Mouse (Mus musculus): ENCODE results near the gene Dlg2.

The Dlg2 gene

DNA sequence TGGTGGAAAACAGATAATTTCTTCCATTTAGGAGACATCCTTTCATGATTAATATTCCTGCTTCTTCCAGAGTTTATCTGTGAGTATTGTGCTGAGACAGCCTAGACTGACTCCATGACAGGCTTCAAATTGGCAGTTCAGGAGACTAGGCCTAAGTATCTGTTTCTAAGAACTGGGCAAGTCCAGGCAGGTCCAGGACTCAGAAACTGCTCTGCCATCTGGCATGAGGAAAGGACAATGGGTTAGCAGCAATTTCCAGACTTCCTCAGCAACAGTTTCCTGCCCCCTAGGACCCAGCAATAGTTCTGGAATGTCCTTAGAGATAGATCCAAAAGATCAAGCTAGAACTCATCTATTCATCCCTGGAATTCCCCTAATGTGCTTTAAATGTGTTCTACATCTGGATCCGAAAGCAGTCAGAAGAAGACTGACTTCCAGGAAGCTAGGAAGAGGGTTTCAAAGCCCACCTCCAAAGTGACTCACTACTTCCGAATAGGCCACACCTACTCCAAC is 64.4 kb downstream of the Dlg2 start:
- no peak for DNase-seq

DNA sequence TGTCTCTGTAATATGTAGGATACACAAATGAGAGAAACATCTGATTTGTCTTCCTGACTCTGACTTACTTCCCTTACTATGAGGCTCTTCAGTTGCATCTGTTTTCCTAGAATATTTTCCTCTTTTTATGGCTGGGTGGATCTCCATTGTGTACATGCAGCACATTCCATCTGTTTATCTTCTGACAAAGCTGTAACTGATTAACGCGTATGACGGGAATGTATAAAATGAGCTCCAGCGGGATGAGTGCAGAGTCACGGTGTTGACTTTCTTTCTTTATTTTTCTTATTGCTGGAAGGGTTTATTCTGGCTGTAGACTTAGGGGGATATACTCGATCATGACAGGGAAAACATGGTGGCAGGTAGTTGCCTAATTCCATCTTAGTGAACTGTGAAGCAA is 76.9 kb downstream of the Dlg2 start:
- DNase-seq, result no peak

DNA sequence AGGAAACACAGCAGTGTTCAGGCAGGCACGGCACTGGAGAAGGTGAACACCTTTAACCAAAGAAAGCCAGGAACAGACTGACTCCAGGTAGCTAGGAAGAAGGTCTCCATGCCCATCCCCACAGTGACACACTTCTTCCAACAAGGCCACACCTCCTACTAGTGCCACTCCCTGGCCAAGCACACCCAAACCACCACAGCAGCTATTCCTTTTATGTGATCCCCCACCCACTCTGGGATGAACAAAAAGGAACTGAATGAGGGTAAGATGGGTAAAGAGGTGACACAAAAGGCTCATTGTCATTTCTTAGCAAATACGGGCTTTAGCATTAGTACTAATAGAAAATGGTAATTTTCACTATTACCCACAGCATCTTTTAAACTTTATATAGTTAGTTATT is 77.9 kb downstream of the Dlg2 start:
- no peak for DNase-seq

DNA sequence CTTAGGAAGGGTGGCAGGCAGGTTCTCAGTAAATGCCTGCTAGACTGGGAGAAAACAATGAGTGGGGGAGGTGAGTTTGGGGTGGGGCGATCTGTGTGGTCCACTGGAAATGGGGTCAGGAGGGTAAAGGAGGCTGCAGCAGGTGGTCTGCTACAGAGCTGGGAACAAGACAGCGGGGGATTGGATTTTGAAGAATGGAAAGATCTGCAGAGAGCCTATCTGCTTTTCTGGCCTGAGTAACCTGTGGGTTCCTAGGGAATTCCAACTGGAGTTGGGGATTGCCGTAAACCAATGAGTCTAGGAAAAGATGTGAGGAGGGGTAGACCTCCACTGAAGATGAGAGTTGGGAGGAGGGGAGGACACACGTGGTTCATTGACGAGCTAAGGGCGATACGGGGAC is 92.7 kb downstream of the Dlg2 start:
- no peak for DNase-seq

DNA sequence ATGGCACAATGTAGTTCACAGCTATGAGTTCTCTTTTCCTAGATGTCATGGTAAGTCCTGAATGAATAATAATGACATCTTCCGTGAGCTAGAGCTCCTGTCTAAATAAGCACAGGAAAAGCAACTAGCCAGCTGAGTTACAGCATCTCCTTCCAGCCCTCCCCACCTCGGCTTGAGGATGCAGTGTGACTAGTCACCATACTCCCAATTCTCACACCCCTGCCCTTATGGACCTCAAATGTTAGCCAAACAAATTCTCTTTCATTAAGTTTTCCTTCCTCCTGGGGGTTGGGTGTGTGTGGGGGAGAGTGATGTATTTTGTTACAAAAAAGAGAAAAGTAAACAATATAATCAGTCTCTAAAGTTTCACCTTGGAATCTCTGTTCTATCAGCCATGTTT is 111.3 kb downstream of the Dlg2 start:
- DNase-seq, result no peak

DNA sequence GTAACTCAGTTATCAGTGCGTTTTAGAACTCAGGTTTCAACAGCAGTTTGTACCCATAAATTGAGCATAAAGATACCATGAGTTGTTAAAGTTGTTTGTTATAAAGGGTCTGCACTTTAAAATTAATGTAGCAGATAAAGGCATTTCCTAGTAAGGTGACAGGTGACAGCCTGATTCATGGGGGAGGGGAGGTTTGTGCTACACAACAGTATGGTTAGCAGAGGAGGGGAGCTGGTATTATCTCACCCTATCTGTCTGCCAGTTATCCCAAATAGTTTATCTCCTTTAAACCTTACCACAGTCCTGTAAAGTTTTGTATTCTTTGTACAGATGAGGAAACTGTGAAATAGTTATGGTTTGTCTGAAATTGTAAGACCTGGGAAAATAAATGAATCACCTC is 111.8 kb downstream of the Dlg2 start:
- no peak for DNase-seq

DNA sequence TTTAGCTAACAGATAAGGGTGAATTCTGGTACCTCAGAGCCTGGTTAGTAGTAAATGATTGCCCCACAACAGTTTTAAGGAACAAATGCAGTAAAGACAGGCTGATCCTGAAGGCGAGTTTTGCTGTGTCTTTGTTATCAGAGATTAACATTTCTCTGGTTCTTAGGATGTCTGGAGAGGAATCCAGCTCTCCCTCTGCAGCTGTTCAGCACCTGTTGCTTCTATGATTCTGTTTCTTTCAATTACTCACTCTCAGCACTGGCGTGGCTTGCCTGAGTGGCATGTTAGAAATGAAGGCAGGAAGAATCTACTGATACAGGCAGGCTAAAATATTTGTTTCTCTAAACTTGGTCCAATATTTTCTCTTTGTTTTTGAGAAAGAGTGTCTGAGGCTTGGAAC is 133.3 kb downstream of the Dlg2 start:
- DNase-seq, result no peak

DNA sequence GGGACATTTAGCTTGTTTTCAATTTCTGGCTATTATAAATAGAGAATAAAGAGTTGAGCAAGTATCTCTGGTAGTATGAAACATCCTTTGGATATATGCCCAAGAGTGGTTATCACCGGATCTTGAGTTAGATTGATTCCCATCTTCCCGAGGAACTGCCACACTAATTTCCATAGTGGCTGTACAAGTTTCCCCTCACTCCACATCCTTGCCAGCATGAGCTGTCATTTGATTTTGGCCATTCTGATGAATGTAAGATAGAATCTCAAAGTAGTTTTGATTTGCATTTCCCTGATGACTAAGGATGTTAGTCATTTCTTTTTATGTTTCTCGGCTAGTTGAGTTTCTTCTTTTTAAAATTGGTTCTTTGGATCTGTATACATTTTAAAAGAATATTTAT is 154.1 kb downstream of the Dlg2 start:
- no peak for DNase-seq

DNA sequence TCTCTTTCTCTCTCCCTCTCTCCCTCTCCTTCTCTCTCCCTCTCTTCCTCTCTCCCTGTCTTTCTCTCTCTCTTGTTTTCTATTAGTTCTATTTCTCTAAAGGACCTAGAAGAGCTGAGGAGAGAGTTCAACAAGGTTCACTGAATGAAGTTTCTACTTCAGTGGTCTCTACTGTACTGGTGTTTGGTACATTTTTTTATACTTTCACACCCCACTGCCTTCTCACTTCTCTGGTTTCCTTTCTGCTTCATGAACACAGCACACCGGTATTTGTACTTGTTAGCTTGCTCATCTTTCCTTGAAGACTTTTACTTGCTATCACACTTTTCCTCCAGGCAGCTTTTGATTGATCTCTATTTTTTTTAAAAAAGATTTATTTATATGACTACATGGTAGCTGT is 173.0 kb downstream of the Dlg2 start:
- DNase-seq, result no peak

DNA sequence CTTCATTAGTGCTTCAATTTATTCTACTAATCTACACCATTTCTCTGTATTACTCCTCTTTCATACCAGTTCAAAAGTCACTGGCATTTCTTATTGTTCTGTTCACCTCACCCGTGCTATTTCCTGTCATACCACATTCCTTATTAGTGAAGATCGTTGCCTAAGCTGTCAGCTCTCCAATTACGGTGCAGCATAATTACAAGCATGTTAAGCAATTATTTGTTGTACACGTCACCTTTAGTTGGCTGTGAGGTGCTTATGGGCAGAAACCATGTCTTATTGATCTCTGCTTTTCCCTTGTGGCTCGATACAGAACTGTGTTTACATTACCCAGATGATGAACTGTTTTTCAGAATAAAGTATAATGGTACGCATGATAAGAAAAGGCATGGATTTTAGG is 174.7 kb downstream of the Dlg2 start:
- DNase-seq, result no peak

DNA sequence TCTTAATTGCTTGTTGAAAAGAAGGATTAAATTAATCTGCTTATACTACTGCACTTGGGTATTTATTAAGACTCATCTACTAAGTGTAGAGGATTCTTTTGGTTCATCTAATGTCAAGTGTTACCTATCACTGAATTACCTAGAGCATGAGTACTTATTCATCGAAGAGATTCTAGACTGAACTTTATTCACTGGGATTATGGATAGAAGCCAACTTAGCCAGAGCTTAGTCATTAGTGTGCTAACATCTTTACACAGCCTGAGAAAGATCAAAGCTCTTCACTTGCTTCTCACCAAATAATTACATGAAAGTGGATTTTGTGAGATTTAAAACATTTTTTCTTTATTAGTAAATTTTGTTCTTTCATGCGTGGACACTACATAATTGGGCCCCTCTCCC is 175.1 kb downstream of the Dlg2 start:
- no peak for DNase-seq

DNA sequence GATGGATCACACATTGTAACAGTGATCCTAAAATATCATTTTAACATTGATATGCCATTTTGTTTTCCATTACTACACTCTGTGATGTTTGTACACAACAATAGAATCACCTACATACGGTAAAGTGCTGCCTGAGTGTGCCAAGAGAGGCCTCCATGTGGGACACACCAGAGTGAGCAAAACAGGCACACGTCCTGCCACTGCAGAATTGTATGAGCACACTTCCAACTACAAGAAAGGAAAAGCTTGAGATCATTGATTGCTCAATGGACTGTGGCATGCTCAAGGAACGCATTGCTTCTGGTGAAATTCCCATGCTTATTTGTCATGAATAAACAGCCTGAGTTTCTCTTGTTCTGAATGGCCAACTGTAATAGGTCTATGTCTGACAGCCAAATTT is 182.1 kb downstream of the Dlg2 start:
- DNase-seq, result no peak

DNA sequence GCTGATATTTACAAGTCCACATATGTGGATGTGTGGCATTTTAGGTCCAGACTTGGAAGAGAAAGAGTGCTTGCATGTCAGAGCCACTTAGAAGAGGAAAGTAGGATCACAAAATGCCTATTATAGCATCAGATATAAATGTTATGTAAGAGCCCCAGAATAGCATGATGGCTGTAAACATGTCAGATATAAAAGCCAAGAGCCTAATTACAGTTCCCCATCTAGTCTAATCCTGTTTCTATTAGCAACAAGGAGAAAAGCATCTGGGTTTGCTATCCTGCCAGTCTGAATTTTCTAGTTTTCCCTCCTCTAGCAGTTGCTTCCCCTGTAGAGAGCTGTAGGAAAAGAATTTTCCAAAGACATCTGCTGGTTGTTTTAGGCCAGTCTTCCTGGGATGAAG is 217.6 kb downstream of the Dlg2 start:
- DNase-seq, result peak in 1 of 2 experiments; percentile 4

DNA sequence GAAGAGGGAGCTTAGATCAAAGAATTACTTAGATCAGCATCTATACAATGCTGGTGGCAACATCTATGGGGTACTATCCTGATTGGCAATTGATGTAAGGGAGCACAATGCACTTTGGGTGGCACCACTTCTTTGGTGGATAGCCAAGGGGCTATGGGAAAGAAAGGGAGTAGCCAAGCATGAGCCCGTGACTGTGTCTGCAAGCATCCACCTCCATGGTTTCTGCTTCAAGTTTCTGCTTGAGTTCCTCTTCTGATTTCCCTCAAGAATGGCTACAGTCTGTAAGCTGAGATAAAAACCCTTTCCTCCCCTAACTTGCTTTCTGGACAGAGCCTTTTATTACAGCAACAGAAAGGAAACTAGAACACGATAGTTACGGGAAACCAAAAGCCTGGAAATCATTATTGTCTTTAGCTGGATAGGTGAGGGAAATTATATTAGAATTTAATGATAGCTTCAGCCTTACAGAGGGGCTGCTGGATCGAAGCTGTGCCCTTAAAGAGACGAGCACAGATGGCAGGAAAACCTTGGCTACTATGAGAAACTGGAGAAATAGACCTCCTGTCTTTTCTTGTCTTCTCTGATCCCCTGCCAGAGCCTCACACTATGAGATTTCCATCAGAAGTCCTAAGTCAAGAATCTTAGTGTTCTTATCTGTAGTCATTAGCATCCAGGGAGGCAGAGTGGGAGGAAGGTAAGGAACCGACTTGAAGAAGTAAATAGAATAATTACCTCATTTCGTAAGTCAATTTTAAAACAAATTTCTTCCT is 219.9 kb downstream of the Dlg2 start:
- DNase-seq, result no peak

DNA sequence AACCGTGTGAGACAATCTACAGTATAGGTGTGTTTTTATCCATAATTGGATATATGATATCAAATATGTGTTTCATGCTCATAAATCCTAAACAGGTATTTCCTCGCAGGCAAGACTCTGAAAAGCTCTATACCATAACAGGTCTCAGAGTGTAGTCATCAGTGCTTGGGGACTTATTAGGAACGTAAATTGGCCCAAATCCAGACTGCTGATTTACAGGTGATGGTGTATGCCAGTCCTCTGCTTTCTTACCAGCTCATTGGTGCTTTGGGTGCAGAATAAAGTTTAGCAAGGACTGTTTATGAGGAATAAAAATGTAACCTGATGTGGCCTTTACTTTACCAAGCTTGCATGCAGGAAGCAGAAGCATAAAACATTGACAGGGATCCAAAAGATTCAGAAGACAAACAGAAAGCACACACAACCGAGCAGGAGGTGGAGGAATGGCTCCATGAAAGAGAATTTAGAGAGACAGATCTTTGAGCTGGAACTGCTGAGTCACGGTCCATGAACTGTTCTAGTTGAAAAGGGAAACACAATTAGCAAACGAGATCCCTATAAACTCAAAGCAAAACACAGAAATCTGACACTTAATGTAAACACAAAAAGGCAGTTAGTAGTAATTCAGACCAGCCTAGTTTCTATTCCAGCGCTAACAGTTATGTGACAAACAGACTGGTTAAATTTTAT is 226.8 kb downstream of the Dlg2 start:
- DNase-seq, result no peak

DNA sequence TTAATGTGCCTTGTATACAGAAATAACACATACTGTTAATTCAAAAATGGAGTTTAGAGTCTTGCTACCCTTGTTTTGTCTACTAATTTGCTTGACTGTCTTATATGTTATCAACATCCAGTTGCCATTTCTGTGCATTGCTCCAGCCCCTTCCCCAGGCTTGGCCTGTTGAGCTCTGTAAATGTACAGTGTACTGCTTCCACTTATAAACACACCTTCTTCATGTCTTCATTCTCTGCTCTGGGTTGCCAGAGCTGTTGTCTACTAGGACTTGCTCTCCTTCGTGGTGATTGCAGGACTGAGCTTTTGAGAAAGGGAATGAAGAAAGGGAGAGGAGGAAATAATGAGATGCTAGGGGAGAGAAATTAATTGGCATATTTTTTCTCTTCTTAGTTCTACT is 227.5 kb downstream of the Dlg2 start:
- no peak for DNase-seq

DNA sequence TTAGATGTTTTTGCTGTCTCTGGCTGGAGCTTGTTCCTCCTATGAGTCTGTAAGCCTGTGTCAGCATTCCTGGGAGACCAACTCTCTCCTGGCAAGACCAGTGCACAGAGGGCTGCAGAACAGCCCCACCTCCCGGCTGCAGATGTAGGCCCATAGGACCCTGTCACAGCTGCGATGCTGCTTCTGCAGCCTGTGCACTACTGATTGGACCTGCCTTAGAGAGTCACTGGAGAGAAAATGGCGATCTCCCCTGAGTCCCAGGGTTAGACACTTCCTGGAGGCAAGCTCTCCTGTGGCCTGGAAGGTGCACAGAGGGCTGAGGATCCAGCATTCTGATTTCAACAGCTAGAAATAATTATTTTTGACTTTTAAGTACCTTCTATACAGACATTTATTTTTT is 257.6 kb downstream of the Dlg2 start:
- no peak for DNase-seq

DNA sequence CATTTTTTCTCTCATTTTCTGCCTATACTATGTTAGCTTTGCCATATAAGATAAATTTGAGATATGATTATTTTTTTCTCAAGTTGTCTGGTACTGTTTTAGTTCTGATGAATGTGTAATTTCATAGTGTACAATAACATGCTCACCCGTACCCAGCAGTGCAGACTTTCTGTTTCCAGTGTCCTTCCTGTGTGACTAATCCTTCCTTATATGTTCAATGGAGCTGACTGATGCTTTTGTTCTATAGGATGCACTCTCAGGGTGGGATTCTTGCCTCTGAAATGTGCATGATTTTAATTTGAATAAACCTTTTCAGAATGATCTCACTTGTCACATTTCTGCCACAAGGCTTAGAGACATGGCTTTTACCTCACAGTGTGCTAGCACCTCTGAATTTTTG is 259.9 kb downstream of the Dlg2 start:
- DNase-seq, result no peak

DNA sequence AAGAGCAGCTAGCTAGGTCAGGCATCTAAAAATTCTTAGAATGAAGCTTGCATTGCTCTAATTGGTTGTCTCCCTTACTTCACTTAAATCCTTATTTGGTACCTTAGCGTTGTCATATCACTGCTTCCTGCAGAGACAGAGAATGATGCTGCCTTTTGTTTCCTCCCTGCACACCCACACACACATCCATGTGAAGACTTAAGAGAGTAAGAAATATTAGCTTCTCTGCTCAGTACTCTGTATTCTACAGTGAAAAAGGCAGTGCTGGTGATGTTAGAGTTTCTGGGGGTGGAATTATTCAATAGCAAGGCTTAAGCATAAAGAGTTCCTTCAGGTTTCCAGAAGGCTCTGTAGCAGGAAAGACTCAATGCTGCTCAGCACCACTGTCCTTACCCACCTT is 272.2 kb downstream of the Dlg2 start:
- DNase-seq, result no peak

DNA sequence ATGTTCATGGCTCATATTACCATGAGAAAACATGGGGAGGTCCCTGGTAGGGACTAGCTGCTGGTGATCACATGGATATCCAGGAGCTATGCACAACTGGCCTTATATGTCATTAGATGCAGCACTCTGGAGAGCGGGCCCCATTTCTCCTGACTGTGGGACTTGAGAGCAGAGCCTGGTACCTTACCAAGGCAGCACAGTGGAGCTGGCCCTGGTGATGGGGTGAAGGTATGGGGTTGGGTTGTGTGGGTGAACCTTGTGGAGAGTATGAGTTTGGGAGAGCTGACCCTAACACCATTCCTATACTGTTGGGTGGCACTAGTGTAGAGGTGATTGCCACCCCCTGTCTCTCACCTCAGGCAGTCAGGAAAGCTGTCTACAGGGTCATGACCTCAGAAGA is 311.5 kb downstream of the Dlg2 start:
- no peak for DNase-seq

DNA sequence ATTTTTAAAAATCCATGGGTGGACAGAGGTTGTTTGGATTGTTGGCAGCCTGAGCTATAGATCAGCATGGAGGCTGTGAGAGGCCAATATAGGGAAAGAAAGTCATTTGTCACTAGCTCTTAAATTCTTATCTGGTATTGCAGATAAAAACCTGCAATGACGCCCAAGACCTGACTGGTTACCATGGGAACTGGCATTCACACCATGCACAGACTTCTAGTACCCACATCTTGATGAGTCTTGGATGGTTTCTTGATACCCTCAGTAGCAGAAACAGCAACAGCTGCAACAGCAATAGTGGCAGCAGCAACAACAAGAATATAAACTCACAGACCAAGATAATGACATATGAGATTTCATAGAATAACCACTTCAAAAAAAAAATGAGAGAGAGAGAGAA is 315.1 kb downstream of the Dlg2 start:
- DNase-seq, result no peak

DNA sequence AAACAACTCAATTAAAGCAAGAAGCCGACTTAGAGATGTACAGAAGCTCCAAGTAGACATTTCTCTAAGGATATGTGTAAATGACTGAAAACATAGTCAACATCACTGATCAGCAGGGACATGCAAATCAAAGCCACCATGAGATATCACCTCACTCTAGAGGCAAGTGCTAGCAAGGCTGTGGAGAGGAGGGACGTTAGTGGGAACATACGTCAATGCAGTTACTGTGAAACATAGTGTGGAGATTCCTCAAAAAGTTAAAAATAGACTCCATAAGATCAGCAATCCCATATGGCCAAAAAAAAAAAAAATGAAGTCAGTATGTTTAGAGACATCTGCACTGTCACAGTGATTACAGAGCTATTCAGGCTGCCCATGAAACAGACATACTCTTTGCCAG is 349.2 kb downstream of the Dlg2 start:
- no peak for DNase-seq

DNA sequence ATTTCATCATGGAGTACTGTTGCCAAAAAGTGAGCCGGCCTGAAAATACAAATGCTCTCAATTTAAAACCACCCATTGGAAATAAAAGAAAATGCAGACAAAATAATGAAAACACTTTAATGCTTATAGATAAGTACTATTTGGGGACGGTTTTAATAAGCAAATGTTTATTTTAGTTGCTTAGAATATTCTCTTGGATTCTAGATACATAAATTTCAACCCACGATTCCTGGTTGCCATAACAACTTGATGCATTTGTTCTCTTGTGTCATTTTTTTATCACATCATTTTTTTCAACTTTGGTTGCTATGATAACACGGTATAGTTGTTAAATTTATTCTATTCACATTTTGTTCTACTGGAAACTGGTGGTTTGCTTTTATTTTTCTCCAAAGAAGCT is 364.8 kb downstream of the Dlg2 start:
- DNase-seq, result no peak
